In genomic region chr10:121238551-121238950, GRCm38 (mm10) we compare ENCODE assay signal across 19 mouse cellular contexts.
DNase-seq lines count a peak whose midpoint lies in the region; ATAC-seq lines count a peak whose summit lies in the region.
"Had no signal": no experiment of that assay in that cellular context is flagged by ENCODE, and none has a peak within 500 bp of the region (broad histone marks: within the 10 kb centered on the region; RNA-seq: fewer than 3 reads in every experiment).

No protein-coding gene starts in this region.

- H3K4me1 ChIP-seq in forebrain, embryonic 14.5 days (ENCODE audit: control insufficient read depth, insufficient read depth, low read length): peaks cover 3% of the 10 kb centered on the region; the same call in 1 of the 2 replicates
- 0 out of 2 replicates have a peak, but pooled peaks cover 3% of the 10 kb centered on the region for H3K4me1 ChIP-seq in forebrain, embryonic 15.5 days
- H3K4me1 ChIP-seq in embryonic facial prominence, embryonic 10.5 days: 0 out of 2 replicates have a peak, but pooled peaks cover 7% of the 10 kb centered on the region
- H3K4me1 ChIP-seq in limb, embryonic 10.5 days: peaks cover 33% of the 10 kb centered on the region
- H3K4me1 ChIP-seq in midbrain, embryonic 16.5 days (ENCODE audit: control insufficient read depth, insufficient read depth, low read length): peaks cover 6% of the 10 kb centered on the region; the same call in 1 of the 2 replicates
- H3K4me1 ChIP-seq in intestine, embryonic 16.5 days (ENCODE audit: control insufficient read depth, insufficient read depth, low read length): no peaks in the 10 kb centered on the region
- H3K4me1 ChIP-seq: embryonic facial prominence, embryonic 12.5 days; heart, embryonic 15.5 days; intestine, embryonic 15.5 days had no signal

- peak overlapping the region; percentile 23; the same call in 1 of the 2 replicates for H3K4me2 ChIP-seq in forebrain, embryonic 14.5 days (ENCODE audit: low read length)
- no peak overlapping the region for H3K4me2 ChIP-seq in forebrain, embryonic 15.5 days (replicated peaks)
- H3K4me2 ChIP-seq in midbrain, embryonic 16.5 days (ENCODE audit: low read length): 0 out of 2 replicates have a peak overlapping the region, but pooled peaks have one; percentile 17
- H3K4me2 ChIP-seq in intestine, embryonic 16.5 days (ENCODE audit: low read depth, low read length): no peak overlapping the region
- H3K4me2 ChIP-seq: embryonic facial prominence, embryonic 12.5 days; heart, embryonic 11.5 days; heart, embryonic 15.5 days; hindbrain, embryonic 14.5 days; intestine, embryonic 15.5 days had no signal

- WGBS in forebrain, embryonic 14.5 days: 21% methylated on average over 16 of the region's 16 CpGs
- WGBS in forebrain, embryonic 15.5 days: 24% methylated on average over 16 of the region's 16 CpGs
- WGBS in embryonic facial prominence, embryonic 10.5 days: 48% methylated on average over 16 of the region's 16 CpGs
- 38% methylated on average over 16 of the region's 16 CpGs for WGBS in limb, embryonic 10.5 days
- WGBS in midbrain, embryonic 16.5 days: 27% methylated on average over 16 of the region's 16 CpGs
- 74% methylated on average over 16 of the region's 16 CpGs for WGBS in intestine, embryonic 16.5 days

- ATAC-seq in forebrain, embryonic 14.5 days: 0 out of 2 replicates have a peak, but pooled peaks have one; percentile 32
- ATAC-seq in forebrain, embryonic 15.5 days (replicated peaks): no peak
- no peak; the same call in 1 of the 2 replicates for ATAC-seq in midbrain, embryonic 16.5 days
- ATAC-seq in intestine, embryonic 16.5 days: no peak
- ATAC-seq: intestine, embryonic 15.5 days had no signal

- peak; percentile 50 for DNase-seq in forebrain, embryonic 14.5 days (ENCODE audit: low spot score)
- peak; percentile 15 for DNase-seq in embryonic facial prominence, embryonic 10.5 days (ENCODE audit: low spot score)
- no peak for DNase-seq in limb, embryonic 10.5 days (ENCODE audit: low spot score)
- DNase-seq in cerebellum, postnatal 14 days: no peak
- DNase-seq in right cerebral cortex, postnatal 36 days (ENCODE audit: low spot score in 2 of 2): no peak
- DNase-seq: adrenal gland, adult 8-10 months; cerebellum, adult 18-20 months; cerebellum, adult 9-11 months; gastrocnemius, postnatal 36 days; heart, postnatal 14 days had no signal

- H3K27me3 ChIP-seq in forebrain, embryonic 14.5 days (replicated peaks; ENCODE audit: control insufficient read depth, insufficient read depth, low read length): no peaks in the 10 kb centered on the region
- no peaks in the 10 kb centered on the region for H3K27me3 ChIP-seq in forebrain, embryonic 15.5 days
- no peaks in the 10 kb centered on the region for H3K27me3 ChIP-seq in embryonic facial prominence, embryonic 10.5 days (replicated peaks; ENCODE audit: low read depth, poor library complexity, severe bottlenecking)
- no peaks in the 10 kb centered on the region for H3K27me3 ChIP-seq in limb, embryonic 10.5 days (ENCODE audit: low read depth, poor library complexity, severe bottlenecking)
- no peaks in the 10 kb centered on the region for H3K27me3 ChIP-seq in midbrain, embryonic 16.5 days (ENCODE audit: control insufficient read depth, insufficient read depth, low read depth, low read length)
- no peaks in the 10 kb centered on the region for H3K27me3 ChIP-seq in intestine, embryonic 16.5 days (replicated peaks; ENCODE audit: control insufficient read depth, insufficient read depth, low read length)
- H3K27me3 ChIP-seq: embryonic facial prominence, embryonic 12.5 days; heart, embryonic 15.5 days; intestine, embryonic 15.5 days had no signal

- H3K9ac ChIP-seq in forebrain, embryonic 14.5 days (ENCODE audit: low read length): no peak overlapping the region
- no peak overlapping the region for H3K9ac ChIP-seq in forebrain, embryonic 15.5 days (replicated peaks)
- no peak overlapping the region for H3K9ac ChIP-seq in midbrain, embryonic 16.5 days (ENCODE audit: low read depth, low read length)
- H3K9ac ChIP-seq in intestine, embryonic 16.5 days (ENCODE audit: low read depth, low read length): no peak overlapping the region
- H3K9ac ChIP-seq: embryonic facial prominence, embryonic 12.5 days; heart, embryonic 15.5 days; hindbrain, embryonic 14.5 days; intestine, embryonic 15.5 days had no signal

- no peaks in the 10 kb centered on the region for H3K9me3 ChIP-seq in forebrain, embryonic 14.5 days (replicated peaks; ENCODE audit: control insufficient read depth, low read length)
- H3K9me3 ChIP-seq in forebrain, embryonic 15.5 days: no peaks in the 10 kb centered on the region
- H3K9me3 ChIP-seq in embryonic facial prominence, embryonic 10.5 days: no peaks in the 10 kb centered on the region
- H3K9me3 ChIP-seq in limb, embryonic 10.5 days (replicated peaks): no peaks in the 10 kb centered on the region
- peaks cover 6% of the 10 kb centered on the region; the same call in 1 of the 2 replicates for H3K9me3 ChIP-seq in midbrain, embryonic 16.5 days (replicated peaks; ENCODE audit: control insufficient read depth, low read length, poor library complexity, severe bottlenecking)
- H3K9me3 ChIP-seq in intestine, embryonic 16.5 days (ENCODE audit: control insufficient read depth, low read length): no peaks in the 10 kb centered on the region
- H3K9me3 ChIP-seq: embryonic facial prominence, embryonic 12.5 days; heart, embryonic 15.5 days; hindbrain, embryonic 10.5 days; intestine, embryonic 15.5 days had no signal

- H3K4me3 ChIP-seq in forebrain, embryonic 14.5 days (ENCODE audit: low read depth, low read length): no peak overlapping the region
- no peak overlapping the region for H3K4me3 ChIP-seq in forebrain, embryonic 15.5 days
- no peak overlapping the region for H3K4me3 ChIP-seq in embryonic facial prominence, embryonic 10.5 days
- H3K4me3 ChIP-seq in limb, embryonic 10.5 days: no peak overlapping the region
- H3K4me3 ChIP-seq in midbrain, embryonic 16.5 days (ENCODE audit: low read depth, low read length): no peak overlapping the region
- no peak overlapping the region for H3K4me3 ChIP-seq in intestine, embryonic 16.5 days (ENCODE audit: low read length)
- H3K4me3 ChIP-seq: embryonic facial prominence, embryonic 12.5 days; heart, embryonic 15.5 days; hindbrain, embryonic 10.5 days; intestine, embryonic 15.5 days had no signal

- no peak overlapping the region for H3K27ac ChIP-seq in forebrain, embryonic 14.5 days (ENCODE audit: low read depth, low read length)
- no peak overlapping the region for H3K27ac ChIP-seq in forebrain, embryonic 15.5 days (replicated peaks)
- H3K27ac ChIP-seq in embryonic facial prominence, embryonic 10.5 days (replicated peaks): no peak overlapping the region
- 0 out of 2 replicates have a peak overlapping the region, but pooled peaks have one; percentile 16 for H3K27ac ChIP-seq in limb, embryonic 10.5 days
- H3K27ac ChIP-seq in midbrain, embryonic 16.5 days (ENCODE audit: low read length): no peak overlapping the region
- H3K27ac ChIP-seq in intestine, embryonic 16.5 days (ENCODE audit: low read length): no peak overlapping the region
- H3K27ac ChIP-seq: embryonic facial prominence, embryonic 12.5 days; heart, embryonic 15.5 days; hindbrain, embryonic 10.5 days; hindbrain, embryonic 14.5 days; intestine, embryonic 15.5 days had no signal

- H3K36me3 ChIP-seq in forebrain, embryonic 14.5 days (ENCODE audit: control insufficient read depth, insufficient read depth, low read length): no peaks in the 10 kb centered on the region
- H3K36me3 ChIP-seq in forebrain, embryonic 15.5 days: no peaks in the 10 kb centered on the region
- no peaks in the 10 kb centered on the region for H3K36me3 ChIP-seq in embryonic facial prominence, embryonic 10.5 days (replicated peaks)
- H3K36me3 ChIP-seq in limb, embryonic 10.5 days: no peaks in the 10 kb centered on the region
- no peaks in the 10 kb centered on the region for H3K36me3 ChIP-seq in midbrain, embryonic 16.5 days (ENCODE audit: control insufficient read depth, insufficient read depth, low read length)
- no peaks in the 10 kb centered on the region for H3K36me3 ChIP-seq in intestine, embryonic 16.5 days (ENCODE audit: control insufficient read depth, insufficient read depth, low read length)
- H3K36me3 ChIP-seq: embryonic facial prominence, embryonic 12.5 days; heart, embryonic 15.5 days; hindbrain, embryonic 10.5 days; intestine, embryonic 15.5 days had no signal

Comparison
In these comparisons a context has a peak if more than half of its experiments do, and no peak if none do; other contexts are left out.
1. H3K4me2 ChIP-seq: peak in forebrain, embryonic 14.5 days (single experiment) and midbrain, embryonic 16.5 days (single experiment); none in forebrain, embryonic 15.5 days (single experiment) and intestine, embryonic 16.5 days (single experiment).
2. DNase-seq: peak in forebrain, embryonic 14.5 days (single experiment) and embryonic facial prominence, embryonic 10.5 days (single experiment); none in limb, embryonic 10.5 days (single experiment), cerebellum, postnatal 14 days (0 of 2) and right cerebral cortex, postnatal 36 days (0 of 2).